ENCODE assay signal across 19 mouse cellular contexts in the genomic region with DNA sequence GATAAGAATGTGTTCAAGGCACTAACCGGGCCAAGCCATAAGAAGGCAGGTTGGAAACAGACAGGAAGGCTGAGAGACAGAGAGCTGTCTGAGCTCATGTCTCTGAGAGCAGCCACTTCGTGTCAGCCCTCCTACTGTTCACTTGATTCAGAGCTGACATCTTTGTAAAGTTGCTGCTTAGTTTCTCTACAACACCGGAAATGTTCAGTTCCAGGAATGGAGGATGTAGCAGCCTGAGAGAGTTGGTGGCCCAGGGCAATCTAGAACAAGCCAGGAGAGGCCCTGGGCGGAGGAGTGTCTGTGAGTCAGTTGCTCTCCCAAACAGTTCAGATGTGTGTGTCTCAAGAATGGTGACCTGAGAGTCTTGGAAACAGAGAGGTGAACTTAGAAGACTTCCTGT.
DNase-seq lines count a peak whose midpoint lies in the region; ATAC-seq lines count a peak whose summit lies in the region.
"Had no signal": no experiment of that assay in that cellular context is flagged by ENCODE, and none has a peak within 500 bp of the region (broad histone marks: within the 10 kb centered on the region; RNA-seq: fewer than 3 reads in every experiment).

No protein-coding gene starts in this region.

- DNase-seq in heart, adult 8-10 months (ENCODE audit: low spot score): no peak
- no peak for DNase-seq in heart, postnatal 14 days
- peak; percentile 57 for DNase-seq in R1 (ENCODE audit: low read depth, low spot score)
- DNase-seq: adrenal gland, adult 2 months; adrenal gland, postnatal 25 days; cerebellum, adult 18-20 months; cerebellum, postnatal 10 days; gastrocnemius, postnatal 36 days; kidney, adult 11 months; kidney, adult 9 months had no signal

- no peak for ATAC-seq in heart, embryonic 11.5 days (replicated peaks; ENCODE audit: insufficient number of reproducible peaks, low FRiP score, low TSS enrichment)
- no peak for ATAC-seq in heart, embryonic 15.5 days (replicated peaks; ENCODE audit: insufficient number of reproducible peaks, insufficient read depth, low FRiP score, low read depth)
- peak; percentile 14 for ATAC-seq in inflammation-experienced regulatory T-cells, adult 6 months
- no peak for ATAC-seq in forebrain, embryonic 15.5 days (replicated peaks)
- ATAC-seq: forebrain, embryonic 13.5 days had no signal

- WGBS in heart, embryonic 11.5 days (ENCODE audit: insufficient replicate concordance): 56% methylated on average over 4 of the region's 4 CpGs
- WGBS in heart, embryonic 15.5 days: 57% methylated on average over 4 of the region's 4 CpGs
- 77% methylated on average over 4 of the region's 4 CpGs for WGBS in forebrain, embryonic 15.5 days

- H3K9ac ChIP-seq in heart, embryonic 11.5 days (ENCODE audit: low read depth, low read length): no peak overlapping the region
- no peak overlapping the region for H3K9ac ChIP-seq in heart, embryonic 15.5 days
- no peak overlapping the region for H3K9ac ChIP-seq in forebrain, embryonic 15.5 days (replicated peaks)
- H3K9ac ChIP-seq: forebrain, embryonic 13.5 days; hindbrain, embryonic 15.5 days had no signal

- intact Hi-C loops in heart, postnatal 14 days (cut with DNase I): no loop called here

- H3K4me2 ChIP-seq in heart, embryonic 11.5 days: no peak overlapping the region
- no peak overlapping the region for H3K4me2 ChIP-seq in heart, embryonic 15.5 days
- no peak overlapping the region for H3K4me2 ChIP-seq in forebrain, embryonic 15.5 days (replicated peaks)
- H3K4me2 ChIP-seq: forebrain, embryonic 13.5 days; hindbrain, embryonic 15.5 days had no signal

- no peaks in the 10 kb centered on the region for H3K27me3 ChIP-seq in heart, embryonic 11.5 days (ENCODE audit: control insufficient read depth, insufficient read depth, low read length)
- H3K27me3 ChIP-seq in heart, embryonic 15.5 days: no peaks in the 10 kb centered on the region
- H3K27me3 ChIP-seq in forebrain, embryonic 15.5 days: no peaks in the 10 kb centered on the region
- H3K27me3 ChIP-seq: forebrain, embryonic 13.5 days; hindbrain, embryonic 15.5 days had no signal

- H3K4me3 ChIP-seq in heart, embryonic 11.5 days (ENCODE audit: low read depth, low read length): no peak overlapping the region
- no peak overlapping the region for H3K4me3 ChIP-seq in heart, embryonic 15.5 days
- no peak overlapping the region for H3K4me3 ChIP-seq in forebrain, embryonic 15.5 days
- H3K4me3 ChIP-seq: embryonic facial prominence, embryonic 10.5 days; forebrain, embryonic 13.5 days; hindbrain, embryonic 15.5 days had no signal

- peak overlapping the region; percentile 29; the same call in 1 of the 2 replicates for H3K27ac ChIP-seq in heart, embryonic 11.5 days (ENCODE audit: low read depth, low read length)
- H3K27ac ChIP-seq in heart, embryonic 15.5 days: peak overlapping the region; percentile 31
- H3K27ac ChIP-seq in forebrain, embryonic 15.5 days (replicated peaks): no peak overlapping the region
- H3K27ac ChIP-seq: embryonic facial prominence, embryonic 10.5 days; forebrain, embryonic 13.5 days; hindbrain, embryonic 15.5 days; kidney, postnatal 0 days had no signal

- 0 out of 2 replicates have a peak, but pooled peaks cover 3% of the 10 kb centered on the region for H3K4me1 ChIP-seq in heart, embryonic 11.5 days (ENCODE audit: control insufficient read depth, insufficient read depth, low read length)
- H3K4me1 ChIP-seq in heart, embryonic 15.5 days (replicated peaks): no peaks in the 10 kb centered on the region
- no peaks in the 10 kb centered on the region for H3K4me1 ChIP-seq in forebrain, embryonic 15.5 days
- H3K4me1 ChIP-seq: embryonic facial prominence, embryonic 10.5 days; forebrain, embryonic 13.5 days; hindbrain, embryonic 15.5 days had no signal

- H3K36me3 ChIP-seq in heart, embryonic 11.5 days (ENCODE audit: control insufficient read depth, insufficient read depth, low read length): no peaks in the 10 kb centered on the region
- no peaks in the 10 kb centered on the region for H3K36me3 ChIP-seq in heart, embryonic 15.5 days
- no peaks in the 10 kb centered on the region for H3K36me3 ChIP-seq in forebrain, embryonic 15.5 days
- H3K36me3 ChIP-seq: embryonic facial prominence, embryonic 10.5 days; G1E; hindbrain, embryonic 15.5 days had no signal

- H3K9me3 ChIP-seq in heart, embryonic 11.5 days (replicated peaks; ENCODE audit: control insufficient read depth, low read length): no peaks in the 10 kb centered on the region
- no peaks in the 10 kb centered on the region for H3K9me3 ChIP-seq in heart, embryonic 15.5 days (replicated peaks)
- H3K9me3 ChIP-seq in forebrain, embryonic 15.5 days: no peaks in the 10 kb centered on the region
- H3K9me3 ChIP-seq: embryonic facial prominence, embryonic 10.5 days; forebrain, embryonic 13.5 days; G1E; hindbrain, embryonic 15.5 days had no signal
